Mouse (Mus musculus) hindbrain, embryonic 14.5 days (tissue): ENCODE results near the gene Cacna1g. TPM values are rescaled to one million over a fixed set of nuclear protein-coding genes. Genes with fewer than 3 reads are reported as not detected.
A peak's percentile ranks its signal among the peaks of the same experiment; 100 is the strongest.

Experiments used
- ATAC-seq: fragments of 200-750 bp; cut with Nextera tagmentation; 2 replicates; pipeline ENCODE4 v1.8.0; 2017; ENCODE audit warnings: moderate number of reproducible peaks, mild to moderate bottlenecking, moderate TSS enrichment, moderate library complexity; ENCODE audit not compliant: low FRiP score
- DNase-seq: peaks from one replicate; pipeline ENCODE4 v3.0.0-alpha.2; 2015; ENCODE audit warnings: low spot score
- H3K27ac ChIP-seq: fragments of 300-500 bp; sonication (generic); 2 replicates; pipeline ENCODE4 v1.5.1; 2014; ENCODE audit warnings: mild to moderate bottlenecking, moderate library complexity
- H3K27me3 ChIP-seq: fragments of 300-500 bp; sonication (generic); 2 replicates; pipeline ENCODE4 v1.6.1; 2014; ENCODE audit warnings: mild to moderate bottlenecking, low read length, mixed read lengths; ENCODE audit not compliant: control insufficient read depth, insufficient read depth
- H3K36me3 ChIP-seq: fragments of 300-500 bp; sonication (generic); replicated peaks from 2 replicates; pipeline ENCODE4 v1.6.1; 2014; ENCODE audit not compliant: control insufficient read depth, insufficient read depth
- H3K4me1 ChIP-seq: fragments of 300-500 bp; sonication (generic); replicated peaks from 2 replicates; pipeline ENCODE4 v1.6.1; 2014; ENCODE audit warnings: antibody characterized with exemption, low read length, mixed read lengths; ENCODE audit not compliant: control insufficient read depth, insufficient read depth
- H3K4me2 ChIP-seq: fragments of 300-500 bp; sonication (generic); replicated peaks from 2 replicates; pipeline ENCODE4 v1.6.1; 2014; ENCODE audit warnings: mild to moderate bottlenecking, moderate library complexity
- H3K4me3 ChIP-seq: fragments of 300-500 bp; sonication (generic); replicated peaks from 2 replicates; pipeline ENCODE4 v1.5.1; 2014; ENCODE audit warnings: mild to moderate bottlenecking, low read length
- H3K9ac ChIP-seq: fragments of 300-500 bp; sonication (generic); 2 replicates; pipeline ENCODE4 v1.6.1; 2014
- H3K9me3 ChIP-seq: fragments of 300-500 bp; sonication (generic); 2 replicates; pipeline ENCODE4 v1.6.1; 2016; ENCODE audit warnings: low read length; ENCODE audit not compliant: control insufficient read depth
- WGBS: fragments of 180-500 bp; shearing (Covaris S2); extraction: QIAGEN DNeasy Blood & Tissue Kit; methylation state at CpG from one replicate; pipeline ENCODE4 v1.1.7; 2014; 5-methylcytosine and 5-hydroxymethylcytosine counted together
- polyA plus RNA-seq: library from polyadenylated mRNA; unstranded; fragments of >200 nt; fragmentation: Nextera tagmentation; extraction: Ambion mirVana; gene quantifications from 2 replicates; pipeline ENCODE4 v1.2.1, GENCODE M21; 2014

Cacna1g gene
- polyA plus RNA-seq: 18.6 and 22.8 TPM in 2 replicates

- Histone ChIP-seq H3K4me2 (peak within 1 kb of the TSS; percentile 96), H3K4me1 (peaks cover 43% of the 10 kb centered on the region), H3K36me3 (no peaks in the 10 kb centered on the region), H3K27me3 (no peaks in the 10 kb centered on the region), H3K9me3 (no peaks in the 10 kb centered on the region), H3K4me3 (peak within 1 kb of the TSS; percentile 91), H3K27ac (peak within 1 kb of the TSS; percentile 88), H3K9ac (peak within 1 kb of the TSS; percentile 97)
- WGBS: under 1% methylated on average over 52 of the region's 71 CpGs
- peak; percentile 85 for DNase-seq
- ATAC-seq: peak; percentile 89
Observed at GRCm38 (mm10) chr11:94473707-94474543, at the start of gene Cacna1g. TSS of gene Cacna1g (minus strand) at chr11:94474198.

DNA sequence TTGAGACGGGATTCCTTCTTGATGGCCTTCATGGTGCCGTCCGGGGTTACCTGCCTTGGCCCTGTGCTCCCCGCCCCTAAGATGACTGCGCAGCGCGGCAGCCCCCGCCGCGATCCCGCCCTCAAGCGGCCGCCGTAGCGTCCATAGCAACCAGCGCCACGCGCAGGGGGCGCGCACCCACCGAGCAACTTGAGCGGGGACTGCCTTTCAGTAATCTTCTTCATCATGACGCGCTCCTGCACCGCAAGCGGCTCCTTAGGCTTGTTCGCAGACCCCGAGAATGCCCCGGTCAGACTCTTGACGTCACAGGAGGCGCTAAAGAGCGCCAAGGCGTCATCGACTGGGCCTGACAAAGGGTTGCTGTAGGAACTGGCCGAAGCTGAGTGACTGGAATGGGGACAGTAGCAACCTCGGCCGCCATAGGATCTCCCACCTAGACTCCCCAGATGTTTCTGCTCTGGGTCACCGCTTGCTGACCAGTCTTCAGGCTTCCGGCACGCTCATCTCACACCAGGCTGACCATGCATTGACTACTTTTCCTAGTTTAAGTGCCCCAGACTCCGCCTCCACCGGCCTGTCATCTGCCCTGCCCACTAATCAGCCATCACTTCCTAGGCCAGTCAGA is 47.3 kb upstream of the Cacna1g start, which contains the start of gene Mycbpap:
TSS of gene Mycbpap (minus strand) at position 524 of the 625 bp plus-strand sequence.
- Histone ChIP-seq H3K4me2 (peak within 1 kb of the TSS; percentile 79), H3K27me3 (no peaks in the 10 kb centered on the region), H3K4me1 (no peaks in the 10 kb centered on the region), H3K9me3 (no peaks in the 10 kb centered on the region), H3K4me3 (peak within 1 kb of the TSS; percentile 43), H3K9ac (peak within 1 kb of the TSS; percentile 55), H3K27ac (peak within 1 kb of the TSS; percentile 3; the same call in 1 of the 2 replicates), H3K36me3 (no peaks in the 10 kb centered on the region)
- 1% methylated on average over 42 of the region's 42 CpGs for WGBS
- ATAC-seq (peak; percentile 74), DNase-seq (peak; percentile 71)

DNA sequence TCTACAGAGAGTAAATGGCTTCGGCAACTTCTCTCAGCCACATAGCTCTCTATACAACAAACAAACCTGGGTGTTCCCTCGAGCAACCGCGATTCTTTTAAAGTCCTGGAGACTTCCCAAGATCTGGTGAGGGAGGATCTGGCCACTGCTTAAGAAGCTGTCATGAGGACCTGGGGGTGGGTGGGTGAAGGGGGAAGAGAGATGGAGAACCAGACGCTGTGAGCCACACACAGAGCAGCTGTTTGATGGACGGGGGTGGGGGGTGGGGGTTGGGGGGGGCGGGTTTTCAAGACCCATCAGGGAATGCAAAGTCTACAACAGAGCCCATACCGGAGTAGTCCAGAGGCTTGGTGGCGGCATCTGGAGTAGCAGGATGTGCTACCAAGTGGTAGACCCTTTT is 39.5 kb upstream of the Cacna1g start:
- ATAC-seq (no peak), DNase-seq (no peak)
- WGBS: 63% methylated on average over 9 of the region's 9 CpGs

GRCm38 (mm10) chr11:94508976-94509375 is 35.0 kb upstream of the Cacna1g start:
- H3K27me3 ChIP-seq: no peaks in the 10 kb centered on the region
- no peaks in the 10 kb centered on the region for H3K4me1 ChIP-seq
- no peaks in the 10 kb centered on the region for H3K9me3 ChIP-seq
- no peaks in the 10 kb centered on the region for H3K36me3 ChIP-seq
- H3K4me3 ChIP-seq: no peak overlapping the region
- ATAC-seq (no peak), DNase-seq (no peak)
- 94% methylated on average over 10 of the region's 10 CpGs for whole genome bisulfite sequencing
- H3K27ac ChIP-seq: no peak overlapping the region
- H3K9ac ChIP-seq: no peak overlapping the region
- H3K4me2 ChIP-seq: no peak overlapping the region

More for the DNA sequence above, 39.5 kb upstream of the Cacna1g start:
- Histone ChIP-seq H3K9me3 (no peaks in the 10 kb centered on the region), H3K4me3 (no peak overlapping the region), H3K4me2 (no peak overlapping the region), H3K9ac (no peak overlapping the region), H3K36me3 (no peaks in the 10 kb centered on the region), H3K4me1 (no peaks in the 10 kb centered on the region), H3K27me3 (no peaks in the 10 kb centered on the region), H3K27ac (no peak overlapping the region)

DNA sequence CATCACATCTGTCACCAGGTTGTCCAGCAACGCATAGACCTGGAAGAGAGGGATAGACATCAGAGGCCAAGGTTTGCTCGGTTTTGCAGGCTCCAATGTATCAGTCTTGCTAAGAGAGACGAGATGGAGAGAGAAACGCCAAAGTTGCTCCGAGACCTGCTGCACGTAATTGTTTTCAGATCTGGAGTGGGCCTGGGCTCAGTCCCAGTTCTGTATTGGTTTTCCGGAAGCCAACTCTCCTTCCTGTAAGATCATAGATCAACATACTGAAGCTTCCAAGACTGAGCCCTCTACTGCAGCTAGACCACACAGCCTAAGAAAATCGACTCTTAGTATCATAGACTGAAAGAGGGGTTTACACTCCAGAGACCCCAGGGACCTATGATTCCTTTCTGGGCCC is 27.5 kb upstream of the Cacna1g start:
- WGBS: 92% methylated on average over 8 of the region's 8 CpGs
- ATAC-seq: no peak
- H3K27ac ChIP-seq: no peak overlapping the region
- no peak overlapping the region for H3K4me2 ChIP-seq
- no peak overlapping the region for H3K4me3 ChIP-seq
- no peak for DNase-seq
- no peaks in the 10 kb centered on the region for H3K9me3 ChIP-seq
- H3K9ac ChIP-seq: no peak overlapping the region
- peaks cover 21% of the 10 kb centered on the region for H3K4me1 ChIP-seq
- H3K36me3 ChIP-seq: no peaks in the 10 kb centered on the region
- peaks cover 26% of the 10 kb centered on the region for H3K27me3 ChIP-seq

DNA sequence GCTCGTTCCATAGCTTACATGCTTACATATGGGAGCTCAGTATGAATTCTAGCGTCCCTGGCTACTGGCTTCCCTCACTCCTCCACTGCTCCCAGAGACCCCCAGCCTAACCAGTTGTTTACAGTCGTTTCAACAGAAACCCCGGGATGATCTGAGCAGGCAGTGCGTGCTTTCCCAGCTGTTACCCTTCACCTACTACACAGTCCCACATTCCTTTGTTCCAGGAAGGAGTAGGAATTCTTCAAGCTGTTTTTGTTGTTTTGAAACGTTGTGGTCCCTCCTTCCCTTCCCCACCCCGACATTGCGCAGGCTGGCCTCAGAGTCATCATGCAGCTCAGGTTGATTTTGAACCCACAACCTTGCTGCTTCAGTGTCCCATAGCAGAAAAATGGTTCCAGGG is 26.4 kb upstream of the Cacna1g start:
- no peak overlapping the region for H3K27ac ChIP-seq
- H3K27me3 ChIP-seq: peaks cover 26% of the 10 kb centered on the region
- no peak overlapping the region for H3K4me3 ChIP-seq
- 24% methylated on average over 8 of the region's 8 CpGs for WGBS
- H3K4me1 ChIP-seq: peaks cover 21% of the 10 kb centered on the region
- no peaks in the 10 kb centered on the region for H3K36me3 ChIP-seq
- no peak overlapping the region for H3K9ac ChIP-seq
- H3K9me3 ChIP-seq: no peaks in the 10 kb centered on the region
- ATAC-seq: no peak
- H3K4me2 ChIP-seq: peak overlapping the region; percentile 55; the same call in 1 of the 2 replicates
- no peak for DNase-seq

DNA sequence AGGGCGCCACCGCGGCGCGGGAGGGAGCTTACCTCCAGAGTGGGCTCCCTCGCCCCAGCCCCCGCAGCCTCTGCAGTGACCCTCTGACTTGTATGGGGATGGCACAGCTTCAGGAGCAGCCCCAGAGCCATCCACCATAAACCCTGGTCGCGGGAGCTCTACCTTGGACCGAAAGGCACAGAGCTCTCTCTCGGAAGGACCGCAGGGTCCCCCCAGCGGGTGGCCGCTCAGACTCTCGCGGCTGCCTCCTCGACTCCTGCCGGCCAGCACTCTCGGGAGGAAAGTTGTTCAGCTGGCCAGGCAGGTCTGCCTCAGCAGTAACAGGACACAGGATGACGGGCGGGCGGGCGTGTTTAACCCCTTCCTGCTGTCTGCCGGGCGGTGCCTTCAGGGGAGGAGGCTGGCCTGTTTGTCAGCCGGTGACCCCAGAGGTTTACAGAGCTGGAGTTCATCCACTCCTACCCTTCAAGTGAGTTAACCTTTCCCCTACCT is 25.7 kb upstream of the Cacna1g start, which contains the start of gene Epn3:
TSS of gene Epn3 (minus strand) at position 314 of the 492 bp plus-strand sequence.
- WGBS: under 1% methylated on average over 25 of the region's 26 CpGs
- Histone ChIP-seq H3K27me3 (peaks cover 26% of the 10 kb centered on the region), H3K4me3 (peak within 1 kb of the TSS; percentile 18), H3K27ac (no peak within 1 kb of the TSS), H3K4me1 (peaks cover 21% of the 10 kb centered on the region), H3K4me2 (peak within 1 kb of the TSS; percentile 55), H3K36me3 (no peaks in the 10 kb centered on the region), H3K9ac (peak within 1 kb of the TSS; percentile 46), H3K9me3 (no peaks in the 10 kb centered on the region)
- DNase-seq (no peak), ATAC-seq (no peak)

- 13% methylated on average over 2 of the region's 2 CpGs for WGBS
- ATAC-seq (peak; percentile 44; the same call in 1 of the 2 replicates), DNase-seq (no peak)
- H3K9ac ChIP-seq: 0 out of 2 replicates have a peak overlapping the region, but pooled peaks have one; percentile 25
- peak overlapping the region; percentile 18 for H3K4me3 ChIP-seq
- peaks cover 26% of the 10 kb centered on the region for H3K27me3 ChIP-seq
- no peaks in the 10 kb centered on the region for H3K36me3 ChIP-seq
- peak overlapping the region; percentile 55 for H3K4me2 ChIP-seq
- H3K9me3 ChIP-seq: no peaks in the 10 kb centered on the region
- H3K4me1 ChIP-seq: peaks cover 21% of the 10 kb centered on the region
- H3K27ac ChIP-seq: no peak overlapping the region
Observed at GRCm38 (mm10) chr11:94499035-94499434, 25.0 kb upstream of the Cacna1g start.
